Mouse (Mus musculus): ENCODE measurements at regions not wholly inside any gene's neighbourhood (a gene's known extent, or its start where the extent isn't known, plus 50 kb on each side); places are given as distances from the start of the nearest gene placed in this dataset.

DNA sequence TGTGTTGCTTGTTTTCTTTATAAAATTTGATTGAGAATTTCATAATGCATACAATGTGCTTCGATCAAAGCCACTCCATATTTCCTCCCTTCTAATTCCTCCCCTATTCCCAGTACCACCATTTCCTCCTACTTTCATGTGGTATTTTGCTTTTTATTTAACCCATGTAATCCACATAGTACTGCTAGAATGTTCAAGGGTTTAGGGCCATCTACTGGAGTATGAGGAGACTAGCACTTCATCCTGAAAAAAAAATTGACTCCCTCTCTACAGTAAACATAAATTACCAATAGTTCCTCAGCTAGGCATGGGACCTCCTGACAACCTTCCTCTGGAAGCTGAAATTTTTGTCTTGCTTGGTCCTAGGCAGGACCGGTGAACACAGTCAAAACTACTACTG, 163.0 kb downstream of the Gpr165 start:
- DNase-seq (ENCODE audit: low spot score), result peak; percentile 7

DNA sequence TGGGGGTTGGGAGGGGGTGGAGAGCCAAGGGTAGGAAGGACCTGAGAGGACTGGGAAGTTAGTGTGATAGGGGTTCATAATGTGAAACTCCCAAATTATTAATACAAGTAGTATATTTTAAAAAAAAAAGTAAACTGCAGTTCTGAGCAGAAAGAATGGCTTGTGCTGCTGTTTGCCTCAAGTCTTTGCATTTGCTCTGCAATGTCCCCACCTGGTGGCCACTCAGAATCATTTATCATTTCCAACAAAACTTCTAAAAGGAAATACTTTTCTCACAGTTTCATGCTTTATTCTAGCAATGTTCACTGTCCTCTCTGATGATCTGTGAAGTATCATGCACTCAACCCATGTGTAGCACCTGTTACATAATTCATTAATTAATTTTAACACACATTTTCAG, 165.5 kb downstream of the Gpr165 start:
- DNase-seq (ENCODE audit: low spot score), result peak; percentile 32

DNA sequence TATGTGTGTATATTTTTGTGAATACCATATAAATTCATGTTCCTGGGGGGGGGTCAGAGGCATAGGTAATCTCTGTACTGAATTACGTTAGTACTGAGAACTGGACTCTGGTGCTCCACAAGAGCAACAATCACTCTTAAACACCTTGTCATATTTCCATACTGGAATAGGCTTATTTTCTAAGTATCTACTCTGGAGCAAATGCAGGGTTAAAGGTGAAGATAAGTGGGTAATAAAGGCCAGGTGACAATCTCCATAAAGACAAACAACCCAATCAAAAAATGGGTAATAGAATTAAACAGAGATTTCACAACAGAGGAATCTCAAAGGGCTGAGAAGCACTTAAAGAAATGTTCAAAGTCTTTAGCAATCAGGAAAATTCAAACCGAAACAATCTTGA, 165.9 kb downstream of the Gpr165 start:
- no peak for DNase-seq (ENCODE audit: low spot score)

DNA sequence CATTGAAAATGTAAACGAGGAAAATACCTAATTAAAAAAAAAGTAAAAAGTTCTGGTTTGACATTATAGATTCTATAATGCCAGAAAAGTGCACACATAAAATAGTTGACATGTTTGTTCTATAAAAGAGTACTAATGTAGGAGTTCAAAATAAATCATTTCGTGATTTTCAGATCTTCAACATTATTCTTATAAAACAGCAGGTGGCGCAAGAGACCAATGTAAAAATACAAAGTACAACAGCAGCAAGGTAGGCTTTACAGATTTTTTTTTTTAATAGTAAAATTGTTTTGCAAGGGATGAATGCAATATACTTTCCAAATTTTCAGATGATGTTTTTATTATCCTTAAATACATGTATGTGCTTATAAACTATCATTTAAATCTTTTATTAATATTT, 171.8 kb upstream of the Pgr15l start:
- peak; percentile 54 for DNase-seq (ENCODE audit: low spot score)

Data from retina, embryonic 14.5 days (tissue).